Mouse (Mus musculus) adrenal gland, postnatal 4 days (tissue): ENCODE measurements around the gene Fbxl22. TPM values are rescaled to one million over a fixed set of nuclear protein-coding genes. Genes with fewer than 3 reads are reported as not detected.

Experiments
- DNase-seq, 2 experiments: peaks; one replicate each; pipeline ENCODE4 v3.0.0; 2021 to 2022; ENCODE audit warnings: low spot score in 2 of 2, mixed read lengths in 2 of 2
- total RNA-seq, 2 experiments: library from RNA; stranded (reverse); gene quantifications; 2 replicates each; pipeline ENCODE4 v1.2.3; 2021

The Fbxl22 gene
- total RNA-seq, 2 experiments from 2014 or later, result 0.76 to 0.84 TPM

- no peak for DNase-seq
These were observed 6.7 kb downstream of the Fbxl22 start for GRCm38 (mm10) chr9:66507684-66508083.

DNA sequence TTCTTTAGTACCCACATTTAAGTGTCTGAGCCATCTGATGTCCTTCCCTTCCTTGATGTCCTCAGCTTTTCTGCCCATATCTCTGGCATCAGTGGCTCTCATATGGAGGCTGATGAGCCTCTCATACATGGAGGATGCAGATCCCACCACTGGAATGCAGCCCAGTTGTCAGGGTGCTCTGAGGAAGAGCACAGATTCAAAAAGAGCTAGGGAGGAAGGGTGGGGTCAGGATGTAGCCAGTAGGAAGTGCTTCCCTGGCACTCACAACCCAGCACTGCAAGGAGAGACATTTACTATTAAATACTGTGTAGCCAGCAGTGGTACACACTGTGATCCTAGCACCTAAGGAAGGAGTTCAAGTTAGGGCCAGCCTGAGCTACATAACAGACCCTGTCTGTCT lies 8.0 kb downstream of the Fbxl22 start:
- no peak for DNase-seq

- DNase-seq, result no peak
These were observed 8.4 kb downstream of the Fbxl22 start for GRCm38 (mm10) chr9:66506011-66506410.

- no peak for DNase-seq
These were observed 9.1 kb downstream of the Fbxl22 start for GRCm38 (mm10) chr9:66505141-66505917.

DNA sequence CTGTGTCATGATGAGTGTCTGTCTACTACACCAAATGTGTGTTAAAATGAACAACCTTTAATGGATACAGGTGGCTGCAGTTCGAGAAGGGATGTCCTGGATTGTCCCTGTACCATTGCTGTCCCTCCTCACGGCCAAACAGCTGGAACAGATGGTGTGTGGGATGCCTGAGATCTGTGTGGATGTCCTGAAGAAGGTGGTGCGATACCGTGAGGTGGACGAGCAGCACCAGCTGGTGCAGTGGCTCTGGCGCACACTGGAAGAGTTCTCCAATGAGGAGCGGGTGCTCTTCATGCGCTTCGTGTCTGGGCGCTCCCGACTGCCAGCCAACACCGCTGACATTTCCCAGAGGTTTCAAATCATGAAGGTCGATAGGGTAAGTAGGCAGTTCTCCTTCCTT lies 9.9 kb downstream of the Fbxl22 start:
- DNase-seq, result no peak

- no peak for DNase-seq
These were observed 10.4 kb downstream of the Fbxl22 start for GRCm38 (mm10) chr9:66503879-66504411.

- DNase-seq, result no peak
These were observed 13.1 kb downstream of the Fbxl22 start for GRCm38 (mm10) chr9:66501248-66501647.

GRCm38 (mm10) chr9:66493992-66494391 lies 20.4 kb downstream of the Fbxl22 start:
- no peak for DNase-seq

- no peak for DNase-seq
These were observed 22.0 kb downstream of the Fbxl22 start for GRCm38 (mm10) chr9:66492361-66492760.

- no peak for DNase-seq
These were observed 25.6 kb downstream of the Fbxl22 start for GRCm38 (mm10) chr9:66488786-66489185.

GRCm38 (mm10) chr9:66483429-66483828 lies 31.0 kb downstream of the Fbxl22 start:
- no peak for DNase-seq

GRCm38 (mm10) chr9:66477785-66478184 lies 36.6 kb downstream of the Fbxl22 start:
- no peak for DNase-seq

GRCm38 (mm10) chr9:66465087-66465486 lies 49.3 kb downstream of the Fbxl22 start:
- DNase-seq, result no peak

Other genes with a start within 250 kb of the Fbxl22 start
- 10 to 100 TPM; 43.3 to 51.3 TPM for gene Herc1, start 164.1 kb downstream of the Fbxl22 start, total RNA-seq
- 10 to 100 TPM; 60.0 to 71.8 TPM for gene Usp3, start 78.5 kb upstream of the Fbxl22 start, total RNA-seq
- gene Car12, start 199.1 kb upstream of the Fbxl22 start, total RNA-seq, result 10 to 100 TPM in 1 of 2 experiments, 1 to 10 TPM in 1; 1.9 to 21.5 TPM